9 mouse cellular contexts compared by ENCODE assay signal in genomic region chr15:67040229-67040628, GRCm38 (mm10).
DNase-seq lines count a peak whose midpoint lies in the region; ATAC-seq lines count a peak whose summit lies in the region.
"Had no signal": no experiment of that assay in that cellular context is flagged by ENCODE, and none has a peak within 500 bp of the region (broad histone marks: within the 10 kb centered on the region; RNA-seq: fewer than 3 reads in every experiment).

No protein-coding gene starts in this region.

- H3K27me3 ChIP-seq in liver, embryonic 11.5 days (replicated peaks; ENCODE audit: control insufficient read depth, insufficient read depth, low read length), result no peaks in the 10 kb centered on the region
- 0 out of 2 replicates have a peak, but pooled peaks cover 2% of the 10 kb centered on the region for H3K27me3 ChIP-seq in embryonic facial prominence, embryonic 12.5 days
- H3K27me3 ChIP-seq in intestine, embryonic 16.5 days (replicated peaks; ENCODE audit: control insufficient read depth, insufficient read depth, low read length), result no peaks in the 10 kb centered on the region
- H3K27me3 ChIP-seq in neural tube, embryonic 15.5 days (replicated peaks), result no peaks in the 10 kb centered on the region

- 36% methylated on average over 12 of the region's 12 CpGs for WGBS in liver, embryonic 11.5 days
- 47% methylated on average over 12 of the region's 12 CpGs for WGBS in embryonic facial prominence, embryonic 12.5 days
- WGBS in intestine, embryonic 16.5 days, result 39% methylated on average over 12 of the region's 12 CpGs
- WGBS in neural tube, embryonic 15.5 days, result 54% methylated on average over 12 of the region's 12 CpGs

- H3K9ac ChIP-seq in liver, embryonic 11.5 days (ENCODE audit: low read depth, low read length), result no peak overlapping the region
- no peak overlapping the region for H3K9ac ChIP-seq in embryonic facial prominence, embryonic 12.5 days
- peak overlapping the region; percentile 64 for H3K9ac ChIP-seq in intestine, embryonic 16.5 days (ENCODE audit: low read depth, low read length)
- no peak overlapping the region for H3K9ac ChIP-seq in neural tube, embryonic 15.5 days (replicated peaks)

- ATAC-seq in liver, embryonic 11.5 days (replicated peaks; ENCODE audit: low FRiP score), result no peak
- no peak for ATAC-seq in embryonic facial prominence, embryonic 12.5 days (ENCODE audit: insufficient number of reproducible peaks, insufficient read depth, low FRiP score, low TSS enrichment)
- ATAC-seq in intestine, embryonic 16.5 days, result peak; percentile 81
- no peak for ATAC-seq in neural tube, embryonic 15.5 days (ENCODE audit: low FRiP score)

- peak overlapping the region; percentile 66 for H3K4me2 ChIP-seq in liver, embryonic 11.5 days
- peak overlapping the region; percentile 59 for H3K4me2 ChIP-seq in embryonic facial prominence, embryonic 12.5 days (replicated peaks)
- H3K4me2 ChIP-seq in intestine, embryonic 16.5 days (ENCODE audit: low read depth, low read length), result peak overlapping the region; percentile 67
- H3K4me2 ChIP-seq in neural tube, embryonic 15.5 days, result peak overlapping the region; percentile 59

- H3K9me3 ChIP-seq in liver, embryonic 11.5 days (ENCODE audit: control insufficient read depth, low read length), result no peaks in the 10 kb centered on the region
- no peaks in the 10 kb centered on the region for H3K9me3 ChIP-seq in embryonic facial prominence, embryonic 12.5 days
- no peaks in the 10 kb centered on the region for H3K9me3 ChIP-seq in intestine, embryonic 16.5 days (ENCODE audit: control insufficient read depth, low read length)
- H3K9me3 ChIP-seq in neural tube, embryonic 15.5 days (replicated peaks), result no peaks in the 10 kb centered on the region

- H3K36me3 ChIP-seq in liver, embryonic 11.5 days (ENCODE audit: control insufficient read depth, insufficient read depth, low read length), result no peaks in the 10 kb centered on the region
- no peaks in the 10 kb centered on the region for H3K36me3 ChIP-seq in embryonic facial prominence, embryonic 12.5 days
- no peaks in the 10 kb centered on the region for H3K36me3 ChIP-seq in intestine, embryonic 16.5 days (ENCODE audit: control insufficient read depth, insufficient read depth, low read length)
- H3K36me3 ChIP-seq in neural tube, embryonic 15.5 days, result no peaks in the 10 kb centered on the region

- DNase-seq in liver, embryonic 11.5 days (ENCODE audit: low spot score), result no peak
- DNase-seq in liver, result no peak
- DNase-seq in adrenal gland, adult 8-10 months, result no peak
- DNase-seq in layer of hippocampus, postnatal 14 days (ENCODE audit: low spot score in 2 of 2), result no peak
- no peak for DNase-seq in frontal cortex, adult 2 months (ENCODE audit: extremely low spot score in 1 of 2, low spot score in 1 of 2)
- DNase-seq: kidney, postnatal 10 days had no signal

- no peak overlapping the region for H3K27ac ChIP-seq in liver, embryonic 11.5 days (ENCODE audit: low read depth, low read length)
- no peak overlapping the region for H3K27ac ChIP-seq in embryonic facial prominence, embryonic 12.5 days
- peak overlapping the region; percentile 85 for H3K27ac ChIP-seq in intestine, embryonic 16.5 days (ENCODE audit: low read length)
- H3K27ac ChIP-seq in neural tube, embryonic 15.5 days (replicated peaks), result no peak overlapping the region

- peaks cover 5% of the 10 kb centered on the region for H3K4me1 ChIP-seq in liver, embryonic 11.5 days (replicated peaks; ENCODE audit: control insufficient read depth, insufficient read depth, low read length)
- H3K4me1 ChIP-seq in embryonic facial prominence, embryonic 12.5 days, result peaks cover 8% of the 10 kb centered on the region
- H3K4me1 ChIP-seq in intestine, embryonic 16.5 days (ENCODE audit: control insufficient read depth, insufficient read depth, low read length), result peaks cover 18% of the 10 kb centered on the region
- H3K4me1 ChIP-seq in neural tube, embryonic 15.5 days, result peaks cover 10% of the 10 kb centered on the region

- peak overlapping the region; percentile 43; the same call in 1 of the 2 replicates for H3K4me3 ChIP-seq in liver, embryonic 11.5 days (ENCODE audit: low read depth, low read length)
- no peak overlapping the region for H3K4me3 ChIP-seq in embryonic facial prominence, embryonic 12.5 days
- peak overlapping the region; percentile 49 for H3K4me3 ChIP-seq in intestine, embryonic 16.5 days (ENCODE audit: low read length)
- no peak overlapping the region for H3K4me3 ChIP-seq in neural tube, embryonic 15.5 days (replicated peaks)

Comparison
In these comparisons a context has a peak if more than half of its experiments do, and no peak if none do; other contexts are left out.
1. H3K4me3 ChIP-seq: peak in liver, embryonic 11.5 days (single experiment) and intestine, embryonic 16.5 days (single experiment); none in embryonic facial prominence, embryonic 12.5 days (single experiment) and neural tube, embryonic 15.5 days (single experiment).
2. Peak in every context shown above with its lines, with median percentiles within 50 percentile points of each other: H3K4me2 ChIP-seq.